Mouse (Mus musculus) gastrocnemius, adult 2 months (tissue): ENCODE data around the gene Golga5. TPM values are rescaled to one million over a fixed set of nuclear protein-coding genes. Genes with fewer than 3 reads are reported as not detected.

Experiments
- DNase-seq: peaks from one replicate; pipeline ENCODE4 v3.0.0; 2022
- H3K27ac ChIP-seq: fragments of 200-600 bp; 2 replicates; pipeline ENCODE4 v1.8.1; 2022; ENCODE audit warnings: mild to moderate bottlenecking
- H3K4me3 ChIP-seq: fragments of 200-600 bp; 2 replicates; pipeline ENCODE4 v1.8.1; 2022; ENCODE audit warnings: mild to moderate bottlenecking, moderate library complexity
- CTCF ChIP-seq: fragments of 200-600 bp; IDR thresholded peaks from 2 replicates; pipeline ENCODE4 v1.8.1; 2022; ENCODE audit warnings: antibody characterized with exemption, mild to moderate bottlenecking, moderate library complexity
- intact Hi-C: fragments of 180-260 bp; cut with DNase I; formaldehyde crosslinking; loops from one replicate; pipeline ENCODE4 v1.15.1; 2025
- total RNA-seq, 2 experiments: library from RNA; stranded (reverse); gene quantifications; 2 replicates each; pipeline ENCODE4 v1.2.3; 2021

Gene Golga5
- total RNA-seq, 2 experiments from 2014 or later, result 30.0 to 31.2 TPM

DNA sequence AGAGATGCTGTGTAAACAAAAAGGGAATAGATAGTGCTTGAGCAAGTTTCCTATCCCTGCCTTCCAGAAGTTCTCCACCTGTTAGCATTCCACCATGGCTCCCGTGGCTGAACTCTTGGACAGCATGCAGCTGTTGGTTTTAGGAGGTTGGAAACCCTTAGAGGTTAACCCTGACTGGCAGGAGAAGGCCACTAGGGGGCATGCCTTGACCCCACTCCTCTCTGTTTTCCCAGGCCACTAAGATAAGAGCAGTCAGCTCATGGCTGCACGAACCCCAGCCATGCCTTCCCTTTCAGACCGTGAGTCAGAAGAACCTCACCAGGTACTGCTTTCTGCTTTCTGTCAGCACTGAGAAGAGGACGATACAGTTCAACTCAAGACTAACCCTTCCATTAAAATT lies 30.8 kb downstream of the Golga5 start:
- peak; percentile 44 for TF ChIP-seq CTCF
- Histone ChIP-seq H3K4me3 (no peak overlapping the region), H3K27ac (no peak overlapping the region)
- intact Hi-C loops, result loop anchor here (10.0 kb wide), 1 partner anchor 215 kb away; no protein-coding TSS in a partner anchor
- peak; percentile 18 for DNase-seq

DNA sequence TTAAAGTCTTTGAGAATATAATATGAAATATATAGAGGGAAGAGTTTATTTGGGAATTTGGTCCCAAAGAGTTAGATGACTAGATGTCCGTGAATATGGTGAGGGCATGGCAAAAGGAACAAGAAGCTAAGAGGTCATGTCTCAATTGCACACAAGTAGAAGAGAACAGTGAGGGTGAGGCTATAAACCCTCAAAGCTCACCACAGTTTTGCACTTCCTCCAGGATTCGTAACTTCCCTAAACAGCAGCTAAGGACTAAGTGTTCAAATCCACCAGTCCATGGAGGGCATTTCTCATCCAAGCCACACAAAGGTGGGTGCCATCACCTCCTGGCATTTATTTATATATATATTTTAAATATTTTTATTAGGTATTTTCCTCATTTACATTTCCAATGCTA lies 32.1 kb downstream of the Golga5 start:
- Histone ChIP-seq H3K27ac (no peak overlapping the region), H3K4me3 (no peak overlapping the region)
- TF ChIP-seq CTCF, result no peak
- intact Hi-C loops, result no loop called here
- DNase-seq, result no peak

DNA sequence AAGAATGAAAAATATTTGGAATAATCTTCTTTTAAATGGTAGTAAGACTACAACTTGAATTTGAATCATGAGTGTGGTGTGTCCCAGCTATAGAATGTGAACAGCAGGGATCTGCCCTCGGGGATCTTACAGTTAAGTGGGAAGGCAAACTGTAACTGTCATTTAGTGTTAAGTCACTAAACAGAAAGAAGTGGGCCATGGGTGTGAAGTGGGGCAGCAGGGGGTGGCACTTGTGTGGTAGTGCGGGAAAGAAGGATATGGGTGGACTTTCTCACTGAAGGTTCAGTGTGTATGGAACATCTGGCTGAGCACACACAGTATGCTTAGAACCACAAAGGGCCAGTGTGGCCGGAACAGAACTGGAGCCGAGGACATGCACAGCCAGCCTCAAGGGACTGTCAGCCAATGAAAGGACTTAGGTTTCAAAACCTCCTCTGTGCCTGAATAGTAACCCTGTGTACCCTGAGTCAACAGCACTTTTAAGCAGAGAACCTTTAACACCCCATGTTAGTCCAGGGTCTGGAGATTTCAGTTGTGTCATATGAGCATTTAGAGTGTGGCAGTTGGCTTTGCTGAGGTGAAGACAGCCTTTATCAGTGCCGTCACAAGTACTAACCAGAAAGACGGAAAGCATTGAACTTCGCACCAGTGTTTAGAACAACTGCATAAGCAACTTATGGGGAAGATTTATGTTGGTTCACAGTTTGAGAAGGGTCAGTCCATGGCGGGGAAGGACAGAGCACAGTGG lies 33.1 kb downstream of the Golga5 start:
- no peak for TF ChIP-seq CTCF
- no peak overlapping the region for H3K27ac ChIP-seq
- DNase-seq, result no peak
- intact Hi-C loops, result no loop called here
- H3K4me3 ChIP-seq, result no peak overlapping the region

DNA sequence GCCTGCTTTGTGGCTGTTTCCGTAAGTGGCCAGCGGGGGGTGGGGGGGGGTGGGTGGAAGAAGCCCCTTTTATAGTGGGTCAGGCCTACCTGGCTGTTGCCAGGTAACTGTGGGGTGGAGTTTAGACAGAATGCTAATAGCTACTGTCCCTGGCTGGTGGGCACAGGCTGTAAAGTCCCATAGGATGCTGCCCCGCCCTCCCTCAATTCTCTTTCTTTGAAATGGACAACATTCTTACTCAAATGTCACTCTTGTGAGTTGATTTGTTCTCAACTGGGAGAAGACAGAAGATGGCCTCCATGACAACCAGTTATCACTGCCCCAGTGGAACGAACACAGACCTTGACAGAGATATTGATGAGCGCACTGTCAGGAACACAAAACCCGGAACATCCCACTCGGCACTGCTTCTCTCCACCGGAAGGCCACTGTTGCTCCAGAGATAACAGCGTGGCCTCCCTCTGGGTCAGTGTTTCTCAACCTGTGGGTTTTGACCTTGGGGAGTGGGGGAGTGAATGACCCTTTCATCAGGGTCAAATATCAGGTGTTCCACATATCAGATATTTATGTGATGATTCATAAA lies 36.3 kb downstream of the Golga5 start:
- H3K27ac ChIP-seq, result no peak overlapping the region
- no peak for TF ChIP-seq CTCF
- intact Hi-C loops, result loop anchor here (5.0 kb wide), 1 partner anchor 67 kb away; no protein-coding TSS in a partner anchor
- DNase-seq, result no peak
- no peak overlapping the region for H3K4me3 ChIP-seq

DNA sequence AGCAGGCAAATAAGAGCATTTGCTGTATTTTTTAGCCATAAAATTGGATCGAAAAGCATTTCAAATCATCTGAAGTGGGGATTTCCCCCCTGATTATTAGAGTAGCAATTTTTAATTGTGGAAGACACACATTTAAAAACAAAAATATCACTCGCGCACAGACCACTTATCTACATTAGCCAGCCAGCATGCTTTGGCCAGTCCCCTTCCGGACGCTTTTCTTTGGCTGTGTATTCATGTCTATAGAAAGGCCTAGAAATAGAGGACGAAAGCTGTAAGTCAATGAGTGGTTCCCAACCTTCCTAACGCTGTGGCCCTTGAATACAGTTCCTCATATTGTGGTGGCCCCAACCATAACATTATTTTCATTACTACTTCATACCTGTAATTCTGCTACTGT lies 37.0 kb downstream of the Golga5 start:
- TF ChIP-seq CTCF, result no peak
- H3K4me3 ChIP-seq, result no peak overlapping the region
- intact Hi-C loops, result loop anchor here (5.0 kb wide), 1 partner anchor 66 kb away; no protein-coding TSS in a partner anchor
- DNase-seq, result no peak
- H3K27ac ChIP-seq, result no peak overlapping the region

DNA sequence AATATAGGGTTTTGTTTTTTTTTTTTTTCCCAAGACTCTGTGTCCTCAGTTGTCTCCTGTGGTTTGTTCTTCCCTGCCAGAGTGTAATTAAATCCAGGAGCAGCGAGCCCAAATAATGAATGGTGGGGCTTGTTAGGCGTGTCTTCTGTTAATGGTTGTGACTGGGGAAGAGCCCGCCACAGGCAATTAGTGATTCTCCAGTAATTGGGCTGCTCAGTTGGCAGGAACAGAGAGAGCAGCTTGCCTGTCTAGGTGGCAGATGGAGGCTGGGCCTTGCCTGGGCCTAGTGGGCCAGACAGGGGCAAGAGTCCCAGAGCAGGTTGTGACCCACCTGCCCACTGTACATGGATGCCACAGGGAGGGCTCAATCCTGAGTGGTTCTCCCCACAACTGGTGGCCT lies 42.4 kb downstream of the Golga5 start:
- intact Hi-C loops, result no loop called here
- Histone ChIP-seq H3K4me3 (no peak overlapping the region), H3K27ac (no peak overlapping the region)
- no peak for DNase-seq
- no peak for TF ChIP-seq CTCF

DNA sequence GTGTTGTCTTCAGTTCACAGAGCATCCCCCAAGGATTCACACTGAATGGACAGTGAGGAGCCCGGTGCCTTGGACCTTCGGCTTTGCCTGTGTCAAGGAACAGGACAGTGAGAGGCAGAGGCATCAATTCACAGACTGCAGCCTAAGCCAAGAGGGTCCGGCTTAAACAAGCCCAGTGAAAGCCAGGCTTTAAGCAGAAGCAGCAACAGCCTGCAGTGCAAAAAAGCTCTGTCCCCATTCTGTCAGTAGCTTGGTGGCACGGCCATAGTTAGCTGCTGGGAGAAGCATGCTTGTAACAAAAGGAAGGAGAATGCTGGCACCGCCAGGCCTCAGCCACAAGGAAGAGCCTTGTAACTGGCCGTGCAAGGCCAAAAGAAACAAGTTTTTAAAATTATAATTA lies 45.2 kb downstream of the Golga5 start:
- intact Hi-C loops, result no loop called here
- DNase-seq, result no peak
- TF ChIP-seq CTCF, result no peak
- Histone ChIP-seq H3K4me3 (no peak overlapping the region), H3K27ac (no peak overlapping the region)

DNA sequence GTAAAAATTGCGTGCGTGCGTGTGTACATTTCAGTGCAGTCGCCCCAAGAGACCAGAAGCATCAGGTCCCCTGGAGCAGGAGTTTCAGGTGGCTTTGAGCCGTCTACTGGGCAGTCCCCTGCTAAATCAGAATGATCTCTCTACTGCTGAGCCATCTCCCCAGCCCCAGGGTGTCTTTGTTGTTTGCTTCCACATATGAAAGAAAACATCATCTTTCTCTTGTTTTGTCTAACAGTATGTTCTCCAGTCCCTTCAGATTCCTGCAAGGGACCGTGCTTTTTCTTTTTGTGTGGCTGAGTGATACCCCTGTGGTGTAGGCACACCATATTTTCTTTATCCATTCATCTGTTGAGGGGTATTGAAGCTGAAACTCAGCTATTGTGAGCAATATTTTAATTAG lies 45.8 kb downstream of the Golga5 start:
- intact Hi-C loops, result no loop called here
- DNase-seq, result no peak
- no peak for TF ChIP-seq CTCF
- Histone ChIP-seq H3K4me3 (no peak overlapping the region), H3K27ac (no peak overlapping the region)

DNA sequence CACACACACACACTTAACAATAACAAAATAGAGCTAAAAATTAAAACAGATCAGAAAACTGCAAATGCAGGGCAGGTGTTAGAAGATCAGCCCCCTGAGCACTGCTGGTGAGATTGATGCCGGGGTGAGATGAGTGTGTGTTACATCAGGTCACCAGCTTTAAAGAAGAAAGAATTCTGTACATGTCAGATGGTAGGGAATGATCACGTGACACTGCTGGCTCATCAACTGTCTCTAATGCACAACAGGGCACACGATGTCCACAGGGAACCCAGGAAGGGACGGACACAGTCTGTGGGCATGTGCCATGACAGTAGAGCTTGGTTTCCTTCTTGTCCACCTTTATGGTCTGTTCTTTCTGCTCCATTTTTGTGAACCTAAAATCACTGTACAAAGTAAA lies 47.2 kb downstream of the Golga5 start:
- Histone ChIP-seq H3K27ac (no peak overlapping the region), H3K4me3 (no peak overlapping the region)
- DNase-seq, result no peak
- no peak for TF ChIP-seq CTCF
- intact Hi-C loops, result no loop called here

DNA sequence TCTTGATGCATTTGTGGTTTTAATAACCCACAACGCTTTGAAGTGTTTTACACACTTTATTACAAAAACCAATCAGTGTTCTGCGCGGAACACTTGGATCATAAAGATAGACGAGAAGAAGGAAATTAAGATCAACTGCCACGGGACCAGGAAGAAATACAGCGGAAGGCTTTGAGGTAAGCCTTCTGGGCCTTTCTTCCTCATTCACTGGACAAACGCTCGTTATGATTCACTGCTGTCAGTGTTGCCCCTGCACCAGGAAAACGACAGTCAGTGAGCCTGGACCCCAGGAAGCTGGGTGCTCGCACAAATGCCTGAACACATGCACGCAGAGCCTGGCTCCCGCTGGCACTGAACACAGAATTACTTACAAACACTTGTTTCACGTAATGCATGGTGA lies 48.7 kb downstream of the Golga5 start:
- no peak for DNase-seq
- no peak overlapping the region for H3K4me3 ChIP-seq
- intact Hi-C loops, result no loop called here
- H3K27ac ChIP-seq, result no peak overlapping the region
- TF ChIP-seq CTCF, result no peak

DNA sequence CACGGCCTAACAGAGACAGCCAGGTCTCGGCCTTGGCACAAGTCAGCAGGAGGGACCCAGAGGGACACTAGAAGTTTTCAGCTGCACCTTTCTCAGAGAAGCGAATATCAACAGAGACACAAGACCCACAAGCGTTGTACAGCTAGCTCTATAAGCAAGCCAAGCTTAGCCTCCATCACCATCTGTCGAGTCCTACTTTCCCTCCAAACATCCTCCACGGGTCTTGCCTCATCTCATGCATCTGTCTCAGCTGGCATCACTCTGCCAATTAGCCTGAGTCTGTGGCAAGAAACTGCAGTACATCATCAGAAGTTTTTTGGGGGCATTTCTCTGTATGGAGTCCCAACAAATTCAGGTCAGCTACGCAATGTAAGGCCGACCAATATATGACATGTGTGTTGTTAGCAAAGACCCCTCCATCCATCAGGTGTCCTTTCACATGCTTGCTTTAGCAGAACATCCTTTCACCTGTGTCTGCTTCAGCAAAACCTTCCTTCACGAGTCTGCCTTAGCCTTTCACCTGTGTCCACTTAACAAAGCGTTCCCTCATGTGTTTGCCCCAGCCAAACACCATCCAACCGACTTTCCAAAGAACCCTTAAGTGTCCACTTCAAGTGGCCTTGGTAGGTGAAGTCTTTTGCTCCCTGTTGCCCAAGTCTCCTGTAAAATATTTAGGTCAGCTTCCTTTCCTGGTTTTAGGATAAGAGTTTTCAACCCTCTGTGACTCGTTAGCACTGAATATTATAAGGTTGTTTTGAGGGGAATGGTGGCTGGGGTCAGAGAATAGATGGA lies 51.2 kb downstream of the Golga5 start:
- DNase-seq, result no peak
- intact Hi-C loops, result no loop called here
- Histone ChIP-seq H3K27ac (no peak overlapping the region), H3K4me3 (no peak overlapping the region)
- TF ChIP-seq CTCF, result no peak

DNA sequence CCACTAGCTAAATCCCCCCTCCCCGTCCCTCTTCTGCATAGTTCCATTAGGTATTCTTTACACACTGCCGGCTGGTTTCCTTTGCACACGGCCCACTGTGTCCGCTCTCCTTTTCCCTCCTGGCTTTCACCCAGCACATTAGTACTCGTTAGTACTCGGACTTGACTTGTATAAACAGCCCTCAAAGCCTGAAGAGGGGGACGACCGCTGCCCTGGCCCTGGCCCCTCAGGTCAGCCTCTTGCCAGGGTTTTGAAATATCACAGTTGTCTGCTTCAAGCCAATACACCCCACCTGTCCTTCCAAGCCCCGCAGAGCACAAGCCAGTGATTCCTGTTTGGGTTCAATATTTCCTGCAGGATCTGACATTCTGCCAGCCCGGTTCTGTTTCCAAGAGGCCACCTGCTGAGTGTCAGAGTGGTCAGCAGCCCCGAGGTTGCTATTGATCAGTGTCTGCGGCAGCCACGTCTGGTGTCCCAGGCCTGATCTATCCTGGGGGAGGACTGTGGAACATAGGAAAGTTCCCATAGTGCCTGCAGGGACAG lies 52.9 kb downstream of the Golga5 start:
- DNase-seq, result peak; percentile 25
- intact Hi-C loops, result no loop called here
- no peak for TF ChIP-seq CTCF
- Histone ChIP-seq H3K27ac (no peak overlapping the region), H3K4me3 (no peak overlapping the region)

DNA sequence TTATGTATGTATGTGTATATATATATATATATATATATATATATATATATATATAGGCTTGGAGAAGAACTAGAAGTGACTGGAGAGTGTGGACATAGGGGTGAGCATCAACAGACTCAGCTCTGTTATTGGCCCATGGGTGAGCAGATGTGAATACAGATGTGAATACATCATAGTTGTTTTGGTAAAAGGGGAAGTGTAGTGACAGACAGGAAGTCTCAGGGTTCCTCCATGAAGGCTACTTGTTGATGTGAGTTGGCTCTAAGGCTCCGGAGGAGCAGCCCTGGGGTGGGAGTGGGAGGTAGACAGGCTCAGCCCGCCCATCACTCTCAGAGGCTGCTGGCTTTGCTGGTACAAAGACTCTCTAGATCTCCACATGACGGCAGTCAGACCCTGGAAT lies 55.3 kb downstream of the Golga5 start:
- TF ChIP-seq CTCF, result no peak
- H3K4me3 ChIP-seq, result no peak overlapping the region
- DNase-seq, result no peak
- intact Hi-C loops, result loop anchor here (2.0 kb wide), 1 partner anchor 195 kb away; no protein-coding TSS in a partner anchor
- H3K27ac ChIP-seq, result no peak overlapping the region
